Mouse (Mus musculus) heart, embryonic 11.5 days (tissue): ENCODE measurements at regions not wholly inside any gene's neighbourhood (a gene's known extent, or its start where the extent isn't known, plus 50 kb on each side); places are given as distances from the start of the nearest gene placed in this dataset.

ENCODE experiments used
- ATAC-seq: fragments of 200-750 bp; cut with Nextera tagmentation; replicated peaks from 2 replicates; pipeline ENCODE4 v1.8.0; 2017; ENCODE audit warnings: moderate library complexity; ENCODE audit not compliant: insufficient number of reproducible peaks, low FRiP score, low TSS enrichment
- H3K27ac ChIP-seq: fragments of 300-500 bp; sonication (generic); 2 replicates; pipeline ENCODE4 v1.5.1; 2014; ENCODE audit warnings: mild to moderate bottlenecking, low read depth, low read length
- H3K27me3 ChIP-seq: fragments of 300-500 bp; sonication (generic); 2 replicates; pipeline ENCODE4 v1.6.1; 2014; ENCODE audit warnings: mild to moderate bottlenecking, low read length, mixed read lengths; ENCODE audit not compliant: control insufficient read depth, insufficient read depth
- H3K36me3 ChIP-seq: fragments of 300-500 bp; sonication (generic); 2 replicates; pipeline ENCODE4 v1.6.1; 2014; ENCODE audit warnings: mild to moderate bottlenecking, low read length, moderate library complexity, mixed read lengths; ENCODE audit not compliant: control insufficient read depth, insufficient read depth
- H3K4me1 ChIP-seq: fragments of 300-500 bp; sonication (generic); 2 replicates; pipeline ENCODE4 v1.6.1; 2014; ENCODE audit warnings: low read length; ENCODE audit not compliant: control insufficient read depth, insufficient read depth
- H3K4me2 ChIP-seq: fragments of 300-500 bp; sonication (generic); 2 replicates; pipeline ENCODE4 v1.6.1; 2014; ENCODE audit warnings: mild to moderate bottlenecking, moderate library complexity
- H3K4me3 ChIP-seq: fragments of 300-500 bp; sonication (generic); 2 replicates; pipeline ENCODE4 v1.5.1; 2014; ENCODE audit warnings: low read depth, low read length
- H3K9ac ChIP-seq: fragments of 300-500 bp; sonication (generic); 2 replicates; pipeline ENCODE4 v1.6.1; 2014; ENCODE audit warnings: mild to moderate bottlenecking, low read depth, low read length, moderate library complexity
- H3K9me3 ChIP-seq: fragments of 300-500 bp; sonication (generic); replicated peaks from 2 replicates; pipeline ENCODE4 v1.6.1; 2016; ENCODE audit warnings: low read length; ENCODE audit not compliant: control insufficient read depth
- WGBS: fragments of 180-500 bp; shearing (Covaris S2); extraction: QIAGEN DNeasy Blood & Tissue Kit; methylation state at CpG from one replicate; pipeline ENCODE4 v1.1.7; 2014; ENCODE audit not compliant: insufficient replicate concordance; 5-methylcytosine and 5-hydroxymethylcytosine counted together

DNA sequence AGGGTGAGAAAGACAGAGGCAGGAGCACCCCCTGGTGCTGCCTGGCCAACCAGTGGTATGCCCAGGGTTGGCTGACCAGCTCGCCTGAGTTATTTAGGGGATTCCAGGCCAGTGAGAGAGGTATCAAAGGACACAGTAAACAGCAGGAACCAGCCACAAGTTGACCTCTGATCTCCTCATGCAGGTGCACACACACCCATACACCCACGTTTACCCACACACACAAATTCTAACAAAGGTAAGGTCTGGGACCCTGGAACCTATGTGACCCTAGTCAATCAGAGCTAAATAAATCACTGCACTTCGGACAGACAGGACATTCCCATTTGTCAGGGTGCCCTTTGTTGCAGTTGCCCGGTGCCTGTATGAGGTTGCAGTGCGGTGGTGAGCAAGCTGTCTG, 211.9 kb downstream of the 3110018I06Rik start:
- WGBS = 47% methylated on average over 5 of the region's 5 CpGs
- no peak overlapping the region for H3K4me3 ChIP-seq
- H3K9ac ChIP-seq = no peak overlapping the region
- no peaks in the 10 kb centered on the region for H3K27me3 ChIP-seq
- H3K36me3 ChIP-seq = no peaks in the 10 kb centered on the region
- H3K27ac ChIP-seq = no peak overlapping the region
- H3K4me2 ChIP-seq = no peak overlapping the region
- ATAC-seq = no peak
- H3K4me1 ChIP-seq = no peaks in the 10 kb centered on the region
- H3K9me3 ChIP-seq = no peaks in the 10 kb centered on the region

DNA sequence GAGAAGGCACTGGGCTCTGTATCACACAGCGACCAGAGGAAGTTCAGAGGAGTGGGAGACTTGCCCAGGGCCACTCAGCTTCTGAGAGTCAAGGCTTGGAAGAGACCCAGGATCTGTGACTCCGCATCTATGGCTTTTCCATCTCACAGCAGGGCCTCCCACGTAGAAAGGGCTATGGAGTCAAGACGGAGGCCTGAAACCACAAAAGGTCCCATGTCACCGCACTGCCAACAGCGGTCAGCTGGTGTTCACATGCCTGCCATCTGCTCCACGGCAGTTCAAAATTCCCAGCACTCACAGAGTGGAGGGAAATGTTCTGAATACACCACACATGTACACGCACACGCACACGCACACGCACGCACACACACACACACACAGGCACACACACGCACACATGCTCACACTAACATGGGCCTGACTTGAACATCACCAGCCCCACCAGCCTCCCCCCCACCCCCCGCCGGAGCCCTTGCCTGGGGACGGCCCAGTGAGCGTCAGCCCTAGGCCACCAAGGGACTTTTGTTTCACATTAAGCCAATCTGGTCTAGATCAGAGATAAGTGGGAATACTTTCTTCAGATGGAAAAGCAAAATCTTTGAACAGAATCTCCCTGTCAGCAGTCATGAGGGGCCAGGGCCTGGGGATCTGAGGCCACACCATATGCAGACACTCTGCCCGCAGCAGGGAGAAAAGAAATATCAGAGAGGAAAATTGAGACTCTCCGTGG, 212.6 kb downstream of the 3110018I06Rik start:
- Histone ChIP-seq H3K27ac (no peak overlapping the region), H3K4me1 (no peaks in the 10 kb centered on the region)

DNA sequence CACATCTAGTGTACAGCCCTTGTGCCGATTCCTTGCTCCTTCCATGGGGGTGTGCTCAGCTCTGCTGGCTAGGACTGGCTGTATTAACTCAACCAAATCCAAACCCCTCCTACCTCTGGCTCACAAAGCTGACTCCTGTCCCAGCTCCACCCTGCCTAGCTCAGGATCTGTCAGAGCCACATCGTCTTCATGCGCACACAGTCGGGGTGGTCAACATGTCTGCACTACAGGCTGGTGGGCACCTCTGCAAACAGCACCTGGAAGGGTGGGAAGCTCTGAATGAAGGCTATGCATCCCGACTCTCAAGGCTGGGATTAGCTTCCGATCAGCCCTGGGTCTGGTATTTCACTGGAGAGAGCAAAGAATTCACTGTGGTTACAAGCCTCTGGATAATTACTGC, 220.4 kb downstream of the 3110018I06Rik start:
- no peak overlapping the region for H3K9ac ChIP-seq
- H3K4me2 ChIP-seq = no peak overlapping the region
- H3K9me3 ChIP-seq = 0 out of 2 replicates have a peak, but pooled peaks cover 3% of the 10 kb centered on the region
- H3K4me1 ChIP-seq = no peaks in the 10 kb centered on the region
- ATAC-seq = no peak
- no peaks in the 10 kb centered on the region for H3K27me3 ChIP-seq
- no peaks in the 10 kb centered on the region for H3K36me3 ChIP-seq
- no peak overlapping the region for H3K4me3 ChIP-seq
- no peak overlapping the region for H3K27ac ChIP-seq
- 84% methylated on average over 6 of the region's 6 CpGs for WGBS

More for the DNA sequence above, 212.6 kb downstream of the 3110018I06Rik start:
- Histone ChIP-seq H3K4me2 (no peak overlapping the region), H3K9me3 (no peaks in the 10 kb centered on the region), H3K27me3 (no peaks in the 10 kb centered on the region), H3K9ac (no peak overlapping the region), H3K36me3 (no peaks in the 10 kb centered on the region), H3K4me3 (no peak overlapping the region)
- no peak for ATAC-seq
- 77% methylated on average over 19 of the region's 19 CpGs for WGBS

DNA sequence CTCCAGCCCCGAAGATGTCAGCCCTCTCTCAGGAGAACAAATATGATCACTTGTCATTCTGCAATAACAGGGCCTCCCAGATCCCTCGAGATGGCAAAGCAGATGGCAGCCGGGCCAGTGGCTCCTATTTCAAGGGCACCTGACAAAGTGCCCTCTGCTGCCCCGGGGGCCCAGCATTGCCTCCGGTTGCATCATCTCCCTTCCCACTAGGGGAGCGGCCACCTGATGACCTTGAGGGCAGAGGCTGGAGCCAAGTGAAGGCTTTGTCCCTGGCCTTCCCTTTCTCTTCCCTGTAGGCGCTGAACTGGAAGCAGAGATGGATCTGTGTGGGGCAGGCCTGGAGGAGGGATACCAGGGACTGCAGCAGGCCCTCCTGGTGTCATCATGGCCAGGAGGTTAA, 222.6 kb downstream of the 3110018I06Rik start:
- ATAC-seq = no peak
- Histone ChIP-seq H3K27me3 (no peaks in the 10 kb centered on the region), H3K4me3 (no peak overlapping the region), H3K9me3 (0 out of 2 replicates have a peak, but pooled peaks cover 3% of the 10 kb centered on the region), H3K27ac (no peak overlapping the region), H3K36me3 (no peaks in the 10 kb centered on the region), H3K9ac (no peak overlapping the region), H3K4me1 (no peaks in the 10 kb centered on the region), H3K4me2 (no peak overlapping the region)
- WGBS = 66% methylated on average over 7 of the region's 7 CpGs

DNA sequence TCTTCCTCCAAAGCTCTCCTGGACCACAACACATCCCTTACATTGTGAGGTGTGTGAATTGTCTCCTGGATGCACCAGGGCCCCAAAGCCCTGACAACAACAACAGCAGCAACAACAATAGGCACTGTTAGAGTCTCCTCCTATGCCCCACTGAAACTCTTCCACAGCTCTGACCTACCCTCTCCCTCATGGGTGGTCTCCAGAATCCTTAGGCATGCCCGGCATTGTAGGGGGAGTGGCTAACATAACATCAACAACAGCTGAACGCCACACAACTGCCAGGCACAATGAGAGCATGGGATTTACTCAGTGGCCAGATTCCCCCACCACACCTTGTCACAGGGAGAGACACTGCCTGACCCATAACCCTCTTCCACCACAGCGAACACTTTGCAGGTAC, 223.2 kb downstream of the 3110018I06Rik start:
- no peaks in the 10 kb centered on the region for H3K27me3 ChIP-seq
- no peak overlapping the region for H3K4me2 ChIP-seq
- no peaks in the 10 kb centered on the region for H3K4me1 ChIP-seq
- WGBS = 47% methylated on average over 3 of the region's 3 CpGs
- H3K9ac ChIP-seq = no peak overlapping the region
- H3K27ac ChIP-seq = no peak overlapping the region
- ATAC-seq = no peak
- H3K36me3 ChIP-seq = no peaks in the 10 kb centered on the region
- no peak overlapping the region for H3K4me3 ChIP-seq
- 0 out of 2 replicates have a peak, but pooled peaks cover 3% of the 10 kb centered on the region for H3K9me3 ChIP-seq

DNA sequence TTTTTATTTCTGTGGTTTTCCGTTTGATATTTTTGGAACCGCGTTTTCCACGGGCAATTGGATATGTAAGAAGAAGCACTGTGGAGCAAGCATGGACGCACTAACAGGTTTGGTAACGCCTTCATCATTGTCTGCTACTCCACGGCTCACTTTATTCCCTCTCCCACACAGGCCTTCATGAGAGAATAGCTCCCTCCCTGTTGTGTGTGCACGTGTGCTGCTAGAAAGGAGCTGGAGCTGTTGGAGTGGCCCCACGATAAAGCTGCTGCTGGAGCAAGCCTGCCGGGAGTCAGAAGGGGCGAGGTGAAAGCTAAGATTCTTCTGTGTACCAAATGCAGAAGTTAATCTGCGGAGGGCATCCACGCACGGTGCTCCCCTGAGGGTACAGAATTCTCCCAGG, 224.8 kb downstream of the 3110018I06Rik start:
- Histone ChIP-seq H3K4me3 (no peak overlapping the region), H3K4me1 (0 out of 2 replicates have a peak, but pooled peaks cover 5% of the 10 kb centered on the region), H3K9ac (no peak overlapping the region), H3K4me2 (no peak overlapping the region), H3K36me3 (no peaks in the 10 kb centered on the region), H3K27me3 (no peaks in the 10 kb centered on the region), H3K27ac (no peak overlapping the region), H3K9me3 (no peaks in the 10 kb centered on the region)
- no peak for ATAC-seq
- 72% methylated on average over 14 of the region's 14 CpGs for WGBS

DNA sequence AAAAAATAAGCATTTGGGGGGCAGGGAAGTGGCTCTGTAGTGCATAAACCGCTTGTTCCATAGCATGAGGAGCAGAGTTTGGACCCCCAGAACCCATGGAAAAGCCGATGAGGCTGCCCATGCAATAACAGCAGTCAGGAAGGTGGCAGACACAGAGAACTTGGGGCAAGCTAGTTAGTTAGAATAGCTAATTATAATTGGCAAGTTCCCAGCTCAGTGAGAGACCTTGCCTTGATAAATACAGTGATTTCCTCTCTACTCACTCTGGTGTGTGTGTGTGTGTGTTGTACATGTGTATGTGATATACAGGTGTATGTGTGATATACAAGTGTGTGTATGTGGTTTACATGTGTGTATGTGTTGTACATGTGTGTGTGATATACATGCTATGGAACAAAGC, 226.4 kb downstream of the 3110018I06Rik start:
- 85% methylated on average over 2 of the region's 2 CpGs for WGBS
- Histone ChIP-seq H3K4me1 (0 out of 2 replicates have a peak, but pooled peaks cover 5% of the 10 kb centered on the region), H3K9ac (no peak overlapping the region), H3K36me3 (no peaks in the 10 kb centered on the region), H3K27ac (no peak overlapping the region), H3K4me2 (no peak overlapping the region), H3K9me3 (no peaks in the 10 kb centered on the region), H3K4me3 (no peak overlapping the region), H3K27me3 (no peaks in the 10 kb centered on the region)
- ATAC-seq = no peak

DNA sequence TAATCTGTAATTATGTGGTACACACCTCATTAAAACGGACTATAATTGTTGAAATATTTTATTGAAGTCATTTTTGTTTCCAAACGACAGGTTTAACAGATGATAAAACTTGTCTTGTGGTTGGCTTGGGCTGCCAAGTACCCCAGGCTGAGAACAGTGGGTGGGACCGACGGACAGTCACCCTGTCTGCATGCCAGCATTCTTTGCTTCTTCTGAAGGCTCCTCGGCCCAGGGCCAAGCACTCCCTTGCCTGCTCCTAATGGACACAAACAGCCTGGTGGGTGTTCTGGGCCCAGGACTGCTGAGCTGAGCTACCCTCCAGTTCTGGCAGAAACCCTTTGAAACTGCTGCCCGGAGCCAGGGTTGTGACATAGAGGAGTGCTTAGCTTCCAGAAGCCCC, 227.4 kb downstream of the 3110018I06Rik start:
- H3K9ac ChIP-seq = no peak overlapping the region
- H3K27ac ChIP-seq = no peak overlapping the region
- H3K4me1 ChIP-seq = 0 out of 2 replicates have a peak, but pooled peaks cover 5% of the 10 kb centered on the region
- no peak for ATAC-seq
- H3K36me3 ChIP-seq = no peaks in the 10 kb centered on the region
- H3K4me3 ChIP-seq = no peak overlapping the region
- no peak overlapping the region for H3K4me2 ChIP-seq
- WGBS = 61% methylated on average over 6 of the region's 6 CpGs
- H3K9me3 ChIP-seq = no peaks in the 10 kb centered on the region
- H3K27me3 ChIP-seq = no peaks in the 10 kb centered on the region

DNA sequence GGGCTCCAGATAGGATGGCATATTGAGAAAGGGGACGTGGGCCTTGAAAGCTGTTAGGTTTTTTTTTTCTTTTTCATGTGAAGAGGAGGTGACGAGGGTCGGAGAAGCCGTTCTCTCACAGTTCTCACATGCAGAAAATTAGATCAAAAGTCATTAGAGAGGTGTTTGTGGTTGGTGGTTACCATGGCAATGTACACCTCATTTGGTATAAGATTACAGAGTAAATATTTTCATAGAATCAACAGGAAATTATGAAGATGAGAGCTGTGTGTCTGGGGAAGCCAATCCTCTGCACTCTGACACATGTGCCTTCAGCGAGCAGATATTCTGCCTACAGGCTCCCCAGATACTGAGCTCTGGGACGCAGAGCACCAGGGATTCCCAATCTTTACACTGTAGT, 232.5 kb downstream of the 3110018I06Rik start:
- no peak overlapping the region for H3K27ac ChIP-seq
- ATAC-seq = no peak
- no peaks in the 10 kb centered on the region for H3K9me3 ChIP-seq
- 0 out of 2 replicates have a peak, but pooled peaks cover 5% of the 10 kb centered on the region for H3K4me1 ChIP-seq
- H3K4me3 ChIP-seq = no peak overlapping the region
- H3K9ac ChIP-seq = no peak overlapping the region
- no peaks in the 10 kb centered on the region for H3K27me3 ChIP-seq
- H3K4me2 ChIP-seq = no peak overlapping the region
- H3K36me3 ChIP-seq = no peaks in the 10 kb centered on the region
- 75% methylated on average over 6 of the region's 6 CpGs for WGBS
